Mouse (Mus musculus): ENCODE measurements at regions not wholly inside any gene's neighbourhood (a gene's known extent, or its start where the extent isn't known, plus 50 kb on each side); places are given as distances from the start of the nearest gene placed in this dataset.

GRCm38 (mm10) chr5:64662476-64662875 lies 140.7 kb upstream of the Klf3 start:
- Histone ChIP-seq H3K4me3 (ENCODE audit: control insufficient read depth, insufficient read depth, low read length) (no peak overlapping the region), H3K27ac (ENCODE audit: control insufficient read depth, insufficient read depth, low read length) (no peak overlapping the region), H3K36me3 (ENCODE audit: control insufficient read depth, insufficient read depth, low read length) (no peaks in the 10 kb centered on the region), H3K4me1 (replicated peaks; ENCODE audit: control insufficient read depth, insufficient read depth, low read length) (peaks cover 26% of the 10 kb centered on the region), H3K27me3 (ENCODE audit: control insufficient read depth, insufficient read depth, low read length) (no peaks in the 10 kb centered on the region)
- no peak for TF ChIP-seq POLR2A (IDR thresholded peaks at IDR 0.05; ENCODE audit: control insufficient read depth, extremely low read depth, insufficient read depth, low read length, poor library complexity)
- TF ChIP-seq CTCF (IDR thresholded peaks at IDR 0.05; ENCODE audit: borderline replicate concordance, control insufficient read depth, extremely low read depth, insufficient read depth, low read length, poor library complexity): no peak
- DNase-seq: no peak
- WGBS: 16% methylated on average over 7 of the region's 7 CpGs

GRCm38 (mm10) chr5:64663766-64664165 lies 139.4 kb upstream of the Klf3 start:
- TF ChIP-seq POLR2A (IDR thresholded peaks at IDR 0.05; ENCODE audit: control insufficient read depth, extremely low read depth, insufficient read depth, low read length, poor library complexity) (no peak), CTCF (IDR thresholded peaks at IDR 0.05; ENCODE audit: borderline replicate concordance, control insufficient read depth, extremely low read depth, insufficient read depth, low read length, poor library complexity) (no peak)
- H3K4me3 ChIP-seq (ENCODE audit: control insufficient read depth, insufficient read depth, low read length): no peak overlapping the region
- DNase-seq: no peak
- H3K36me3 ChIP-seq (ENCODE audit: control insufficient read depth, insufficient read depth, low read length): no peaks in the 10 kb centered on the region
- H3K27ac ChIP-seq (ENCODE audit: control insufficient read depth, insufficient read depth, low read length): no peak overlapping the region
- H3K4me1 ChIP-seq (replicated peaks; ENCODE audit: control insufficient read depth, insufficient read depth, low read length): peaks cover 24% of the 10 kb centered on the region
- no peaks in the 10 kb centered on the region for H3K27me3 ChIP-seq (ENCODE audit: control insufficient read depth, insufficient read depth, low read length)
- 73% methylated on average over 1 of the region's 1 CpGs for WGBS

DNA sequence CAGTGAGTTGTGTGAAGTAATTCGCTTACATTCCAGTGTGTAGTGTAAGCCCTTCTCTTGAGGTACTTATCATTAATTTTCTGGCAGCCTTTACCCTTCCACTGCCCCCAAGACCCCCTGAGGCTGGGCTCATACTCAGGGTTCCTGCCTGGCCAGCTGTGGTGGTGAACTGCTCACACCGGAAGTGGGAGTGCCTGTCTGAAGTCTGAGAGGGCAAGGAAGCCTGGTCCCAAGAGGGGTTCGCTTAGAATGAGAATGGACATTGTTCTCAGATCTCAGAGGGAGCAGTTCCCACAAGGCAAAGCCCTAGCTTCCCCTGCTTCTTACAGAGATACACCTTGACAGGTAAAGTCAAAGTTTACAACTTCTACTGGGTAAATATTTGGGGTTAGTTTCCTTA lies 138.1 kb upstream of the Klf3 start:
- Histone ChIP-seq H3K36me3 (ENCODE audit: control insufficient read depth, insufficient read depth, low read length) (no peaks in the 10 kb centered on the region), H3K27ac (ENCODE audit: control insufficient read depth, insufficient read depth, low read length) (no peak overlapping the region), H3K4me3 (ENCODE audit: control insufficient read depth, insufficient read depth, low read length) (no peak overlapping the region), H3K27me3 (ENCODE audit: control insufficient read depth, insufficient read depth, low read length) (no peaks in the 10 kb centered on the region), H3K4me1 (replicated peaks; ENCODE audit: control insufficient read depth, insufficient read depth, low read length) (peaks cover 20% of the 10 kb centered on the region)
- no peak for DNase-seq
- no peak for TF ChIP-seq CTCF (IDR thresholded peaks at IDR 0.05; ENCODE audit: borderline replicate concordance, control insufficient read depth, extremely low read depth, insufficient read depth, low read length, poor library complexity)
- TF ChIP-seq POLR2A (IDR thresholded peaks at IDR 0.05; ENCODE audit: control insufficient read depth, extremely low read depth, insufficient read depth, low read length, poor library complexity): no peak
- 64% methylated on average over 3 of the region's 3 CpGs for WGBS

DNA sequence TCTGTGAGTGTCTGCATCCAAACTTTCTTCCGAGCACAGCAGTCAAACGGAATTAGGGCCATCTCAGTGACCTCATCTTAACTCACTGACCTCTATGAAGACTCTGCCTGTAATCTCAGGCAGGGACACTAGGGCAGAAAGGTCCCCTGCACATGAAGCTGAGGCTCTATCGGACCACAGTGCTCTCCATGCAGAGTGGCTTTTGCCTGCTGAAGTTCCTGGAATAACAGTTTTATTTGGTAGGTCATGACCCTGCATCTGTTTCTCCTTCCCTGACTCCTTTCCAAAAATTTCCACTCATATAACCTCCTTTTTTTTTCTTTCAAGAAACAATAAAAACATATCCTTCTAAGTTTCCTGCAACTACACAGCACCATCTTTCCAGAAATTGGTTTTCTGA lies 136.9 kb upstream of the Klf3 start:
- Histone ChIP-seq H3K27ac (ENCODE audit: control insufficient read depth, insufficient read depth, low read length) (no peak overlapping the region), H3K4me3 (ENCODE audit: control insufficient read depth, insufficient read depth, low read length) (no peak overlapping the region), H3K27me3 (ENCODE audit: control insufficient read depth, insufficient read depth, low read length) (no peaks in the 10 kb centered on the region), H3K4me1 (replicated peaks; ENCODE audit: control insufficient read depth, insufficient read depth, low read length) (peaks cover 20% of the 10 kb centered on the region), H3K36me3 (ENCODE audit: control insufficient read depth, insufficient read depth, low read length) (no peaks in the 10 kb centered on the region)
- DNase-seq: no peak
- WGBS: 88% methylated on average over 3 of the region's 3 CpGs
- no peak for TF ChIP-seq POLR2A (IDR thresholded peaks at IDR 0.05; ENCODE audit: control insufficient read depth, extremely low read depth, insufficient read depth, low read length, poor library complexity)
- TF ChIP-seq CTCF (IDR thresholded peaks at IDR 0.05; ENCODE audit: borderline replicate concordance, control insufficient read depth, extremely low read depth, insufficient read depth, low read length, poor library complexity): no peak

- no peak overlapping the region for H3K4me3 ChIP-seq (ENCODE audit: control insufficient read depth, insufficient read depth, low read length)
- H3K27me3 ChIP-seq (ENCODE audit: control insufficient read depth, insufficient read depth, low read length): no peaks in the 10 kb centered on the region
- TF ChIP-seq POLR2A (IDR thresholded peaks at IDR 0.05; ENCODE audit: control insufficient read depth, extremely low read depth, insufficient read depth, low read length, poor library complexity): no peak
- no peak for TF ChIP-seq CTCF (IDR thresholded peaks at IDR 0.05; ENCODE audit: borderline replicate concordance, control insufficient read depth, extremely low read depth, insufficient read depth, low read length, poor library complexity)
- peaks cover 16% of the 10 kb centered on the region for H3K4me1 ChIP-seq (replicated peaks; ENCODE audit: control insufficient read depth, insufficient read depth, low read length)
- WGBS: 96% methylated on average over 3 of the region's 3 CpGs
- no peaks in the 10 kb centered on the region for H3K36me3 ChIP-seq (ENCODE audit: control insufficient read depth, insufficient read depth, low read length)
- no peak overlapping the region for H3K27ac ChIP-seq (ENCODE audit: control insufficient read depth, insufficient read depth, low read length)
- DNase-seq: no peak
Observed at GRCm38 (mm10) chr5:64667053-64667452, 136.1 kb upstream of the Klf3 start.

DNA sequence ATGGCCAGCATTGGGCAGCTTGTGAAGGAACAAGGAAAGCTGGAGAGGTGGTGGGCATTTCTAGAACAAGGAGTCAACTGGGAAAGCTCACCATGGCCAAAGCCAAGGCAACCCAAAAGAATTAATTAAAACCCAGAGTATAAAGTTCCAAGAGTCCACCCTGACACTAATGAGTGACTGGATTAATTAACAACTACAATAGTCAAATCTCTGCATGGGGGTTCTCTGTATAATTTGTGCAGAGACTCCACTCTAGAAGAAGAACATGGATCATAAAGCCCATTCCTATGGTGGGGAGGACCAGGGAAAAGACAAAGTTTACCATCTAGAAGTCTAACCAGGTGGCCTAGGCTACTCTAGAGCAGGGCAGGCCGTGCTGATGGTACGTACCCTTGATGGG lies 129.3 kb upstream of the Klf3 start:
- Histone ChIP-seq H3K4me3 (ENCODE audit: control insufficient read depth, insufficient read depth, low read length) (no peak overlapping the region), H3K36me3 (ENCODE audit: control insufficient read depth, insufficient read depth, low read length) (no peaks in the 10 kb centered on the region), H3K27me3 (ENCODE audit: control insufficient read depth, insufficient read depth, low read length) (no peaks in the 10 kb centered on the region), H3K4me1 (replicated peaks; ENCODE audit: control insufficient read depth, insufficient read depth, low read length) (peaks cover 39% of the 10 kb centered on the region), H3K27ac (ENCODE audit: control insufficient read depth, insufficient read depth, low read length) (no peak overlapping the region)
- DNase-seq: no peak
- 21% methylated on average over 2 of the region's 2 CpGs for WGBS
- no peak for TF ChIP-seq POLR2A (IDR thresholded peaks at IDR 0.05; ENCODE audit: control insufficient read depth, extremely low read depth, insufficient read depth, low read length, poor library complexity)
- no peak for TF ChIP-seq CTCF (IDR thresholded peaks at IDR 0.05; ENCODE audit: borderline replicate concordance, control insufficient read depth, extremely low read depth, insufficient read depth, low read length, poor library complexity)

Data from thymus, adult 2 months (tissue).